Mouse (Mus musculus) brain, embryonic 14.5 days (tissue): ENCODE measurements at regions not wholly inside any gene's neighbourhood (a gene's known extent, or its start where the extent isn't known, plus 50 kb on each side); places are given as distances from the start of the nearest gene placed in this dataset.

ENCODE experiments used
- CTCF ChIP-seq: fragments of 200-500 bp; IDR thresholded peaks from 2 replicates; pipeline ENCODE4 v1.5.1; 2012; ENCODE audit warnings: inconsistent platforms, mild to moderate bottlenecking, moderate library complexity, borderline replicate concordance; ENCODE audit not compliant: insufficient read depth, insufficient read length; ENCODE audit errors: extremely low read depth
- POLR2A ChIP-seq: fragments of 200-500 bp; IDR thresholded peaks from 2 replicates; pipeline ENCODE4 v1.6.1; 2012; ENCODE audit warnings: mild to moderate bottlenecking, inconsistent platforms, borderline replicate concordance; ENCODE audit not compliant: poor library complexity, insufficient read depth, insufficient read length, severe bottlenecking; ENCODE audit errors: extremely low read depth

DNA sequence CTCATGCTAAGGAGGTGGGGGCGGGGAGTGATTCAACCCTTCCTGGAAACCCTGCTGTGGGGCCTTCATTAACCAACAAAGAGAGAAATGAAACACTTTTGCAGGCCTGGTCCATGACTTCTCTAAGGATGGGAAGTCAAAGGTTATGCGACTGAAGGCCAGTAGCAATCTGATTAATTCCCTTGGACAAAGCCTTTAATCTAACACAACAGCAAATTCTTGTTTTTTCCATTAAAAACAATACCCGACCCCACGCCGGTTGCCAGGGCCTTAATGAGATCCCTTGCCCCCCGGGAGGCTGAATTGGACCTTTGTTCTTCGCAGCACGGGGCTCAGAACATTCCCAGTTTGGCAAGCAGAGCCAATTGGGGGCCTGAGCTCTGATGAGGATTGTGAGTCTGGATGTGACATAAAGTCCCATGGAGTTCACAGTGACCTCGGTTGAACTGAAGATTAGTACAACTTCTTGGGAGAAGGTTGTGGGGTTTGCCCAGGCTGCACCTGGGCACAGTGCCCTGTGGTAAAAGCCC lies 310.9 kb upstream of the Rtl1 start:
- TF ChIP-seq POLR2A (no peak), CTCF (no peak)
